21 mouse cellular contexts compared by ENCODE assay signal in genomic region chr5:71061696-71062095, GRCm38 (mm10). TPM values are rescaled to one million over a fixed set of nuclear protein-coding genes. Genes with fewer than 3 reads are reported as not detected.
A peak's percentile ranks its signal among the peaks of the same experiment; 100 is the strongest.
DNase-seq lines count a peak whose midpoint lies in the region; TF ChIP-seq lines count a peak whose summit lies in the region.
"Had no signal": no experiment of that assay in that cellular context is flagged by ENCODE, and none has a peak within 500 bp of the region (broad histone marks: within the 10 kb centered on the region; RNA-seq: fewer than 3 reads in every experiment).

No protein-coding gene starts in this region.

- H3K4me3 ChIP-seq in layer of hippocampus, adult 2 months, result no peak overlapping the region
- H3K4me3 ChIP-seq: embryonic facial prominence, embryonic 13.5 days; heart, adult 2 months; heart, embryonic 15.5 days; hindbrain, embryonic 10.5 days; limb, embryonic 15.5 days; midbrain, embryonic 13.5 days; neural tube, embryonic 12.5 days had no signal

- intact Hi-C loops in left cerebral cortex, postnatal 14 days (cut with DNase I), result no loop called here
- intact Hi-C loops in gastrocnemius, postnatal 36 days (cut with DNase I), result no loop called here

- no peak for TF ChIP-seq CTCF in layer of hippocampus, adult 2 months (conservative IDR thresholded peaks at IDR 0.05)

- peak overlapping the region; percentile 82 for H3K27ac ChIP-seq in layer of hippocampus, adult 2 months
- H3K27ac ChIP-seq: embryonic facial prominence, embryonic 13.5 days; heart, adult 2 months; heart, embryonic 15.5 days; hindbrain, embryonic 10.5 days; hindbrain, postnatal 0 days; limb, embryonic 15.5 days; midbrain, embryonic 13.5 days; neural tube, embryonic 12.5 days had no signal

- DNase-seq in right cerebral cortex, adult 2 months (ENCODE audit: low spot score in 2 of 2), result peak; percentile 57 to 65
- DNase-seq in right cerebral cortex, postnatal 14 days, result no peak
- peak; percentile 41 to 62 for DNase-seq in layer of hippocampus, adult 2 months (ENCODE audit: low spot score in 2 of 2)
- DNase-seq in left cerebral cortex, postnatal 14 days (ENCODE audit: low spot score in 2 of 2), result peak; percentile 37 to 44
- peak; percentile 76 for DNase-seq in telencephalon, adult 2 months (ENCODE audit: low read depth, low spot score)
- no peak for DNase-seq in gastrocnemius, postnatal 36 days
- DNase-seq in yolk sac, embryonic 10.5 days (ENCODE audit: low spot score), result no peak
- DNase-seq in cerebellum, postnatal 36 days, result no peak
- DNase-seq: cerebellum, adult 8-10 months; gastrocnemius, postnatal 10 days; heart, adult 2 months; kidney, adult 11 months; kidney, postnatal 14 days; thymus, postnatal 25 days had no signal

RNA-seq across cellular contexts. Expression of gene Gabra2, which starts 34.0 kb away (rescaled TPM):
- 100 to 1,000 TPM; 140 to 145 TPM for total RNA-seq in layer of hippocampus, adult 2 months (2021)
- total RNA-seq in left cerebral cortex, postnatal 14 days (2021), result 10 to 100 TPM; 74.2 to 78.8 TPM
- under 1 TPM; 0.07 to 0.23 TPM for total RNA-seq in gastrocnemius, postnatal 36 days (2021)

Comparison
In these comparisons a context has a peak if more than half of its experiments do, and no peak if none do; other contexts are left out.
1. DNase-seq: peak in right cerebral cortex, adult 2 months (2 of 2), layer of hippocampus, adult 2 months (2 of 2), left cerebral cortex, postnatal 14 days (2 of 2) and telencephalon, adult 2 months (single experiment); none in right cerebral cortex, postnatal 14 days (single experiment), gastrocnemius, postnatal 36 days (0 of 2), yolk sac, embryonic 10.5 days (single experiment) and cerebellum, postnatal 36 days (0 of 2).
2. RNA of gene Gabra2, which starts 34.0 kb away (total RNA-seq): 140 to 145 TPM in layer of hippocampus, adult 2 months and 74.2 to 78.8 TPM in left cerebral cortex, postnatal 14 days; 0.07 to 0.23 TPM in gastrocnemius, postnatal 36 days; every median in the first group is over 10 times any median in the second.